Mouse (Mus musculus) kidney, postnatal 0 days (tissue): ENCODE results near the gene Supt20. TPM values are rescaled to one million over a fixed set of nuclear protein-coding genes. Genes with fewer than 3 reads are reported as not detected.
"Not testable (repeated sequence)": the region's sequence is repeated elsewhere in the genome, so short reads cannot be mapped to it uniquely, and the experiment has no call there.

Experiments
- ATAC-seq: fragments of 200-750 bp; cut with Nextera tagmentation; replicated peaks from 2 replicates; pipeline ENCODE4 v1.8.0; 2017; ENCODE audit warnings: low read depth, moderate number of reproducible peaks, moderate TSS enrichment, moderate library complexity; ENCODE audit not compliant: low FRiP score
- DNase-seq: peaks from one replicate; pipeline ENCODE4 v3.0.0-alpha.2; 2016; ENCODE audit warnings: low spot score
- H3K27ac ChIP-seq: fragments of 300-500 bp; sonication (generic); 2 replicates; pipeline ENCODE4 v1.5.1; 2014; ENCODE audit warnings: mild to moderate bottlenecking
- H3K27me3 ChIP-seq: fragments of 300-500 bp; sonication (generic); 2 replicates; pipeline ENCODE4 v1.6.1; 2014; ENCODE audit warnings: low read length, mixed read lengths; ENCODE audit not compliant: insufficient read depth
- H3K36me3 ChIP-seq: fragments of 300-500 bp; sonication (generic); 2 replicates; pipeline ENCODE4 v1.6.1; 2014; ENCODE audit warnings: low read length, mixed read lengths; ENCODE audit not compliant: insufficient read depth
- H3K4me1 ChIP-seq: fragments of 300-500 bp; sonication (generic); replicated peaks from 2 replicates; pipeline ENCODE4 v1.6.1; 2014; ENCODE audit warnings: antibody characterized with exemption, low read length, mixed read lengths; ENCODE audit not compliant: insufficient read depth
- H3K4me2 ChIP-seq: fragments of 300-500 bp; sonication (generic); 2 replicates; pipeline ENCODE4 v1.6.1; 2014; ENCODE audit warnings: mild to moderate bottlenecking, low read length, moderate library complexity, mixed read lengths
- H3K4me3 ChIP-seq: fragments of 300-500 bp; sonication (generic); replicated peaks from 2 replicates; pipeline ENCODE4 v1.5.1; 2014; ENCODE audit warnings: low read depth, low read length
- H3K9ac ChIP-seq: fragments of 300-500 bp; sonication (generic); 2 replicates; pipeline ENCODE4 v1.6.1; 2014; ENCODE audit warnings: low read depth, low read length
- H3K9me3 ChIP-seq: fragments of 300-500 bp; sonication (generic); replicated peaks from 2 replicates; pipeline ENCODE4 v1.6.1; 2016; ENCODE audit warnings: low read length, inconsistent platforms, mixed read lengths
- CTCF ChIP-seq: IDR thresholded peaks from 2 replicates; pipeline ENCODE4 v1.5.1; 2016; ENCODE audit warnings: antibody characterized with exemption, low read depth, mild to moderate bottlenecking, moderate library complexity
- WGBS: fragments of 180-500 bp; shearing (Covaris S2); extraction: QIAGEN DNeasy Blood & Tissue Kit; methylation state at CpG from one replicate; pipeline ENCODE4 v1.1.7; 2014; 5-methylcytosine and 5-hydroxymethylcytosine counted together
- polyA plus RNA-seq: library from polyadenylated mRNA; unstranded; fragments of >200 nt; fragmentation: Nextera tagmentation; extraction: Ambion mirVana; gene quantifications from 2 replicates; pipeline ENCODE4 v1.2.1, GENCODE M21; 2015

Gene Supt20
- polyA plus RNA-seq, 1 experiment from 2014 or later, result 69.0 TPM

- no peak overlapping the region for H3K27ac ChIP-seq
- TF ChIP-seq CTCF, result no peak
- H3K36me3 ChIP-seq, result no peaks in the 10 kb centered on the region
- peaks cover 3% of the 10 kb centered on the region; the same call in 1 of the 2 replicates for H3K4me1 ChIP-seq
- WGBS, result 71% methylated on average over 9 of the region's 9 CpGs
- H3K4me3 ChIP-seq, result no peak overlapping the region
- H3K4me2 ChIP-seq, result no peak overlapping the region
- DNase-seq (no peak), ATAC-seq (no peak)
- H3K9me3 ChIP-seq, result no peaks in the 10 kb centered on the region
- H3K27me3 ChIP-seq, result no peaks in the 10 kb centered on the region
- H3K9ac ChIP-seq, result no peak overlapping the region
Observed at GRCm38 (mm10) chr3:54759211-54759610, 66.6 kb downstream of the Supt20 start.

DNA sequence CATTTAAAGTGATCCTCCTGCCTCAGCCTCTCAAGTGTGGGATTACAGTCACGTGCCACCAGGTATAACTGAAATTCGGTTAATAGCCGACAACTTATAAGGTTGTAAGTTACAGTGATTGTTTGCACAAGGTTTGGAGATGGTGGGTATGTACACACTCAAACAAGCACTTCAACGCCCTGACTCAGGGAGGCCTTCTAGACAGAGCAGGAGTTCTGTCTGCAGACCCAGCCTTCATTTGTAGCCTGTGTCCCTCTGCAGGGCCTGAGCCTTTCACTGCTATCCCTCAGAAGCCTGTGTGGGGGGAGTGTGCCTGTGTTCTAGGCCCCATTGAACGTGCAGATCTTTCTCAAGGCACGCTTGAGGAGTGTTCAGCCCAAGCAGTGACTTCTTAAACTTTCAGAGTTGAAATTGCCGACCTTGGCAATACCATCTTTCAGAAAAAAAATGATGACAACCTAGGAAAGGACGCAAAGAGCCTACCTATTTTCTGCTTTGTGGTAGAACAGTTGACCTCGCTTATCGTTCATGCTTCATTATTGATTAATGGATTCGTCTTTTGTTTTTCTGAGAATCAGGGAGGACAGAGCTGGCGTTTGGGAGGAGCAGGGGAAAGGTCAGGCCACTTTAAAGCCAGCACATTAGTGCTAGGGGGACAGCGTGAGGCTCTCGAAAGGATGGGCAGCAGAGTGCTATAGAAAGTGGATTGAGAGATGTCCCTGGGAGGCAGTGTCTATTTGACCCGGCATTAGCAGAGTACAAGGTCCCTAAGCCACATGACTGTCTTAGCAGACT lies 67.9 kb downstream of the Supt20 start:
- Histone ChIP-seq H3K36me3 (no peaks in the 10 kb centered on the region), H3K9ac (no peak overlapping the region), H3K27ac (no peak overlapping the region), H3K27me3 (no peaks in the 10 kb centered on the region), H3K9me3 (no peaks in the 10 kb centered on the region), H3K4me3 (no peak overlapping the region), H3K4me2 (no peak overlapping the region), H3K4me1 (peaks cover 3% of the 10 kb centered on the region; the same call in 1 of the 2 replicates)
- no peak for ATAC-seq
- no peak for TF ChIP-seq CTCF
- WGBS, result 57% methylated on average over 15 of the region's 15 CpGs
- DNase-seq, result no peak

- ATAC-seq (no peak), DNase-seq (no peak)
- no peaks in the 10 kb centered on the region for H3K27me3 ChIP-seq
- H3K9ac ChIP-seq, result no peak overlapping the region
- no peak overlapping the region for H3K4me2 ChIP-seq
- no peak overlapping the region for H3K4me3 ChIP-seq
- no peaks in the 10 kb centered on the region for H3K4me1 ChIP-seq
- WGBS, result 100% methylated on average over 1 of the region's 1 CpGs
- TF ChIP-seq CTCF, result no peak
- H3K36me3 ChIP-seq, result no peaks in the 10 kb centered on the region
- no peak overlapping the region for H3K27ac ChIP-seq
- no peaks in the 10 kb centered on the region for H3K9me3 ChIP-seq
Observed at GRCm38 (mm10) chr3:54761258-54761657, 68.7 kb downstream of the Supt20 start.

DNA sequence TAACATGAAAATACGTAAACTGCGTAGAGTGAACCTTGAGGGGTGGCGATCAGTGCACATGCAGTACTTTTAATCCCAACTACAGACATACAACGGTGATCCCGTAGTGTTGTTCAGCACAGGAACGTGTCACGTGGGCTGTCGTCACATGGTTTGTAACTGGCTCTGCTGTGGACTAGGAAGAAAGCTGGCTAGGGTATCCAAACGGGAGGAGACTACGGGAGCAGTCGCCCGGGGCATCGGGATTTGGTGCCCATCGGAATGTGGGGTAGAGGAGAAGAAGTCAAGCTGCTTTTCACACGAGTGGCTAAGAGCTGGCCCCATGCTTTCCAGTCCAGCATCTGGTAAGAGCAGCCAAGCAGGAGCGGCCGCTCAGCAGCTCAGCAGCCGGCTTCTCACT lies 71.8 kb downstream of the Supt20 start:
- H3K27me3 ChIP-seq, result no peaks in the 10 kb centered on the region
- H3K4me2 ChIP-seq, result 0 out of 2 replicates have a peak overlapping the region, but pooled peaks have one; percentile 11
- H3K9me3 ChIP-seq, result no peaks in the 10 kb centered on the region
- WGBS, result 67% methylated on average over 18 of the region's 18 CpGs
- H3K36me3 ChIP-seq, result no peaks in the 10 kb centered on the region
- 0 out of 2 replicates have a peak, but pooled peaks have one; percentile 37 for ATAC-seq
- H3K4me1 ChIP-seq, result no peaks in the 10 kb centered on the region
- H3K4me3 ChIP-seq, result no peak overlapping the region
- DNase-seq, result peak; percentile 23
- no peak overlapping the region for H3K27ac ChIP-seq
- no peak for TF ChIP-seq CTCF
- H3K9ac ChIP-seq, result no peak overlapping the region

GRCm38 (mm10) chr3:54765521-54765920 lies 72.9 kb downstream of the Supt20 start:
- not testable (repeated sequence) for H3K9ac ChIP-seq, H3K27me3 ChIP-seq, H3K9me3 ChIP-seq, ATAC-seq, H3K4me1 ChIP-seq, H3K27ac ChIP-seq, H3K4me2 ChIP-seq, H3K4me3 ChIP-seq, H3K36me3 ChIP-seq, DNase-seq
- TF ChIP-seq CTCF, result peak; percentile 30; the same call in 1 of the 2 replicates
- 86% methylated on average over 6 of the region's 6 CpGs for WGBS

DNA sequence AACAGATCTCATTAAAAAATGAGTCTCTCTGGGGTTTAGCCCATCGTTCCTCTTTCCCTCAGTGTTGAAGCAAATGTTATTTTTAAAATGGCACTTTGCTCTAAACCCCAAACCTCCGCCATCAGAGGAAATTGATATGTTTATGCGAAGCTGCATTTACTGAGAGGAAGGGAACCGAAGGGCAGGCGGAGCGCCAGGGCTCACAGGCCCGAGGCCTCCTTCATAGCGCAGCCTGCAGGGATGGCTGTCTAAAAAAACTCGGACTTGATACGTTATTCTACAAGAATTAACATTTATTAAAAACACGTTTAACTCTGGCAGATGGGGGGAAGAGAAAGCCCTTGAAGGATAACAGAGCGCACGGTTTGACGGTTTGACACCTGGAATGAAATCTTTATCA lies 73.4 kb downstream of the Supt20 start:
- Histone ChIP-seq H3K9me3 (no peaks in the 10 kb centered on the region), H3K4me2 (no peak overlapping the region), H3K27ac (no peak overlapping the region), H3K9ac (no peak overlapping the region), H3K36me3 (no peaks in the 10 kb centered on the region), H3K4me3 (no peak overlapping the region), H3K27me3 (no peaks in the 10 kb centered on the region), H3K4me1 (no peaks in the 10 kb centered on the region)
- DNase-seq (no peak), ATAC-seq (no peak)
- 77% methylated on average over 14 of the region's 14 CpGs for WGBS
- no peak for TF ChIP-seq CTCF
